Mouse (Mus musculus): Measurements from ENCODE around the gene Fam50a.
A peak's percentile ranks its signal among the peaks of the same experiment; 100 is the strongest.

Gene Fam50a

GRCm38 (mm10) chrX:74312540-74313464 is at the start of gene Fam50a:
TSS of gene Fam50a (plus strand) at chrX:74313033.
- DNase-seq (ENCODE audit: low read depth) = peak; percentile 91

DNA sequence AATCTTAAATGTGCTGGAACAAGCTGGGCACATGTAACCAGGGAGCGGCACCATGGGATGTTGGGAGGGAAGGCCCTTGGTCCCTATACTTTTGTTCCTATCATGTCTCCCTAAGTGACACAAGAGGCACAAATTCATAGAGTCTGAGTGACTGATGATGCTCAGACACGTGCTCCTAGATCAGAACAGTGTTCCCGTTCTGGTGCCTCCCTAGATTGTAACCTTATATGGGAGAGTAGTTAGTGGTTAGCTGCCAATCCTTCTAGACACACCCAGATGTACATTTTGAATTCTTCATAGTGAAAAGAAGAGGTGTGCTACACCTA is 43.1 kb upstream of the Fam50a start:
- no peak for DNase-seq (ENCODE audit: low read depth)

DNA sequence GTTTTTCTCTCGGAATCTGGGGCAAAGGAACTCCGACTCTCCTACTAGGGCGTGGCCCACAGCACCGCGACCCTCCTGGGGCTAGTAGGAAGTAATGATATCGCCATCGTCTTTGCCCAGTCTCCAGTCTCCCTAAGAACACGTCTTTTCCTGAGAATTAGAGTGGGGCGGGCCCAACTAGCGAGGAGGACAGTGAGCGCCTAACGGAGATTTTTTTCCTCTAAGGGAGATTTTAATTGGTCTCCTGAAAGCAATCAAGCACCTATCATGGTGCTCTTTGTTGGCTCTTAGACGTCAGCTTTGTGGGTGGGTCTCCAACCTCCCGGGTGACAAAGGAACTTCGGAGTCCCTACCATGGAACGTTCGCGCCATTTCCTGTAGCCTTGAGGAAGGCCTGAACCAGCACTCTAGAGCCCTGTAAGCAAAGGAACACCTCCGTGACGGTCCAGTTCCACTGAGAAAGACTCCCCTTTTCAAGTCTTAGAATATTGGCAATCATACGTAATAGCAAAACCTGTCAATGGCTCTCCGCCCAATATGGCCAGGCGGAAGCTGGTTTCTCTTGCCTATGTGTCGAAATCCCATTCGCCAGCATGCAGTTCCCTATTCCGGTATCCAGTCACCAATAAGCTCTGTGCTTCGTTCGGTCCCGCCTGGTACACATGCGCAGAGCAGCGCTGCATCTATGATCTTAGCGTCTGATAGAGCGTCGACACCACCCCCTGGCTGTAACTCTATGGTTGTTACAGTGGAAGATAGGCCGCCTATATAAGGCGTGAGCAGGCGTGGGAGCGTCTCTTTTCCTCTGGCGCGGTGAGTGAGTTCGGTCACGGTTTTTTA is 42.6 kb upstream of the Fam50a start, which contains the start of gene Rpl10:
TSS of gene Rpl10 (plus strand) at position 751 of the 840 bp plus-strand sequence.
- DNase-seq (ENCODE audit: low read depth) = peak; percentile 96

DNA sequence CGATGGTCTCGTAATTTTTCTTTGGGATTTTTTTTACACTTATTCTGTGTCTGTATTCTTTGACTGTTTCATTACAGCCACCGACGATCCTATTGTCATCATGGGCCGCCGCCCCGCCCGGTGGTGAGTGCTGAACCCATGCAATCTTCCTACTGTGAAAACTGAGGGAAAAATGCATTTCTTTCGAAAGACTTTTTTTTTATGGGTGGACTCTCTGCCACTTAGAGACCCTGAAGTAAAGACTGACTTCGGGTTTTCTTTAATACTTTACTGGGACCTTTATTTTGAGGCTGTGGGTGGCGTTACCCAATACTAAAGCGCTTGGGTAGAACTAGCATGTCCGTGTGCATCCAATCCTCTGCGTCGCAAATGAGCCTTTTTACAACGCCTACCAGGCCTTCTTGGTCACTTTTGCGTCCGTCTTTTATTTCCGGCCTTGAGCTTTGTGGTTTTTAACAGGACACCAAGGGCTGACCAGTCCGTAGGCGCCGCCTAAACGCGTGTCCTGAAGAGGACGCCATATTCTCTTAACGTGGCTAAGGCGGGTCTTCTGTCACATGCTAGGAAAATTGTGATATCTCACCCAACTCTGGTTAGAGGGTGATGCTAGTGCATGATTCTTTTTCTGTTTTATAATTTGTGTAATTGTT is 41.8 kb upstream of the Fam50a start:
- peak; percentile 58 for DNase-seq (ENCODE audit: low read depth)

DNA sequence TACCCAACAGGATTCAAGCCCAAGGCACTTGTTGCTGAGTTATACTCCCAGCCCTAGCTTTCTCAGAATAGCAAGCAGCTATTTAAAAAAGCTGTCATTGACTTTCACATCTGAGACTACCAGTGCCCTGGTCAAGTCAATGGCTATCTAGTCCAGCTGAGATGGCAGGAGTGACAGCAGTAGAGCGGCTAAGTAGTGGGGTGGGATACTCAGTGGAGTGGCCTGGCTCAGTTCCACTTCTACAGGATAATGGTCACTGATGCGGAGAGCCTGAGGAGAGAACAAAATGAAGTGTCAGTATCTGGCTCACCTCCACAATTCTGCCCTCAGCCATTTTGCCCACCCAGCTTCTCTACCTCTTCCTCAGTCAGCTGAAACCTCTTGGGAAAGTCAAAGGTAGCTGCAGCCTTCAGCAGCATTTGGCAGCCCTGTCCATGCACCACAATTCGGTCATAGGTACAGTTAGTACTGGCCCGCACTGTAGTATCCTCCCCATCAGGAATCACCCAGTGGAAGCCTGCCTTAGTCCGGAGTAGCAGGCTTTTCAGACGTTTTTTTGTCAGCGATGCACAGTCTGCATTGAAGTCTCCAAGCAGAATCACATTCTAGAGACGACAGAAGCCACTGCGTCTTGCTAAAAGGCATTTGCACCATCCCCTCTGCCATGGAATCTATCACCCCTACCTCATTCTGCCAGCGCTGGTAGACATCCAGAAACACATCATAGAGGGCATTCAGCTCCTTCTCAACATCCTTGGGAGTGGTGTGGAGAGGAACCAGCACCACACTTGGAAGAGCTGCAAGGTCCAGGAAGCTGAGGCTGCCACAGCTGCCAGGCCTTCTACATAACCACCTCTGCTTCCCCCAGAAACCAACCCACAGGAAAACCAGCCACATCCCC is 39.2 kb upstream of the Fam50a start:
- no peak for DNase-seq (ENCODE audit: low read depth)

- DNase-seq (ENCODE audit: low read depth) = no peak
Measured at GRCm38 (mm10) chrX:74277916-74278315, 34.9 kb upstream of the Fam50a start.

GRCm38 (mm10) chrX:74281041-74281731 is 31.6 kb upstream of the Fam50a start:
- no peak for DNase-seq (ENCODE audit: low read depth)

DNA sequence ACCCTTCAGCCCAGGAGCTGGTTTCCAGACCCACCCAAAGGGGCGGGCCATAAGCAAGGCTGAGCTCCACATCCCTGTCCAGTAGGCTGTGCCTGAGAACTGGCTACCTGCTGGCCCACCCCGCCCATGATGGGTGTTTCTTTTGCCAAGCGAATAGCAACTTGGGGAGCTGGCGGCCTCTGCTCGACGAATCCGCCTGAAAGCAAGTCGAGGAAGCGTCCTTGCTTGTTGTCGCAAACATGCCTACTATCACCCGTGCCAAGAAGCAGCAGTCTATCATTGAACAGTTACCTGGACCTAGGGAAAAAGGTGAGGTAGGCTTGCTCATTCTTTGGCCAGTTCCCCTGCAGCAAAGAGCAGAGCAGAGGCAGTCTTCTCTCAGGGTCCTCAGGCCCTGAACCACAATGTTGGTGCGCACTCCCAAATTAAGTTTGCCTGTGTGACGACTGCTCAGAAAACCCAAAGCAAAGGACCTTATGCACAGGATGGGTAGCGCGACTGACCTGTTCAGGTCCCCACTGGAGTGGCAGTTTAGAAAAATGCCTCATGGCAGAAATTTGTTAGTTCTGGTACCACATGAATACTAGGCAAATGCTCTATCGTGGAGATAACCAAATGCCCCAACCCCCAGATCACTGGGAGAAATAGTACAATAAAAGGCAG is 31.0 kb upstream of the Fam50a start, which contains the start of the genes Taz and Dnase1l1:
TSS of gene Taz (plus strand) at position 181 of the 663 bp plus-strand sequence.
TSS of gene Dnase1l1 (minus strand) at position 606 of the 663 bp plus-strand sequence.
- DNase-seq (ENCODE audit: low read depth) = peak; percentile 79

- peak; percentile 90 for DNase-seq (ENCODE audit: low read depth)
Measured at GRCm38 (mm10) chrX:74282395-74283091, 30.3 kb upstream of the Fam50a start.

- no peak for DNase-seq (ENCODE audit: low read depth)
Measured at GRCm38 (mm10) chrX:74283092-74283437, 29.8 kb upstream of the Fam50a start.

- DNase-seq (ENCODE audit: low read depth) = no peak
Measured at GRCm38 (mm10) chrX:74293431-74293830, 19.4 kb upstream of the Fam50a start.

- peak; percentile 94 for DNase-seq (ENCODE audit: low read depth)
Measured at GRCm38 (mm10) chrX:74296538-74297448, 16.0 kb upstream of the Fam50a start, which contains the start of gene Atp6ap1. TSS of gene Atp6ap1 (plus strand) at chrX:74297097.

DNA sequence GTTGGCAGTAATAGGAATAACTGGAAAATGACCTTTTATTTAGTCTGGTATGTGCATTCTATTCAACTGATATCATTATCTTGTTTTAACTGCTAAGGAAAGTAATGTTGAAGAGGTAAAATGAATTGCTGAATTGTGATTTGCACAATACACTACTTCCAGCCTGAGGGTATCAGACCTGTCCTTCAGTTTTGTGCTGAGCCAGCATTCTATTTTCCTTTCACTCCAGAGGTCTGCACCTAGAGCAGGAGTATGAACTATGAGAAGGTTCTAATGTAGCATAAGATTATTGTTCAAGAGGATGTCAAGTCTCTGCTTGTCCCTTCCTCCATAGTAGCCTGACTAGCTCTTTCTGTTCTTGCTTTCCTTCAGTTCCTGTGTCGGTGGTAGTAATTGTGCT is 14.5 kb upstream of the Fam50a start:
- no peak for DNase-seq (ENCODE audit: low read depth)

- no peak for DNase-seq (ENCODE audit: low read depth)
Measured at GRCm38 (mm10) chrX:74299721-74300120, 13.1 kb upstream of the Fam50a start.

DNA sequence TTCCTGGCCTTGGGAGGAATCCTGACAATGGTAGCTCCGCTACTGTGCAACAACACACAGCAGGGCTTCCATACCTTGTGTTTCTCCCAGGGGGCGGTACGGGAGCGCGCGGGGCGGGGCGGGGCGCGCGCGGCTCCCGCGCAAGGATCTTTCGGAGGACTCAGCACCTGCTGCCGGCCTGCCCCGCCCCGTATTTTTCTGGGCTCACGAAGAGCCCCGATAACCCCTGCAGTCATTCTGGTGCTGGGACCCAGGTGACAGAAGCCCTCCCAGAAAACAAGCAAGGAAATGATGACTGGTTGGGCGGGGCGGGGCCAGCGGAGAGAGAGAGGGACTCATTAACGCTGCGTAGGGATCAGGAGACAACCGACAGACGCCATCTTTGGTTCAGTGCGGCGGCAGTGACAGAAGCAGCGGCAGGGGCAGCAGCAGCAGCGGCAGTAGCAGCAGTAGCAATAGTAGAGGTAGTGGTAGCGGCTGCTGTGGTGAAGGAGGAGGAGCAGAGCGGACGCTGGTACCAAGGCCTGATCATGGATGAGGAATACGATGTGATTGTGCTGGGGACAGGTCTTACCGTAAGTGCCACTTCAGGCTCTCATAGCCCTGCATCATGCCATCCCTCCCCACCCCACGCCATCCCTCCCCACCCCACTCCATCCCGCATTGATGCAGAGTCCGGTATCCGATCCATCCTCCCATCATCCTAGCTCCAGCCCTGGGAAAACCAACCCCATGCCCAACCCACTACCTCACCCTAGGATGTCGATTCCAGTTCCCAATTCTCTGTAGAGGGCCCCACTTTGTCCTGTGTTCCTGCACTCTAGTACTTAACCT is 7.7 kb upstream of the Fam50a start, which contains the start of gene Gdi1:
TSS of gene Gdi1 (plus strand) at position 132 of the 834 bp plus-strand sequence.
- DNase-seq (ENCODE audit: low read depth) = peak; percentile 90

- peak; percentile 72 for DNase-seq (ENCODE audit: low read depth)
Measured at GRCm38 (mm10) chrX:74328725-74329161, 15.9 kb downstream of the Fam50a start, which contains the start of gene Plxna3. TSS of gene Plxna3 (plus strand) at chrX:74329066.

GRCm38 (mm10) chrX:74329215-74329671 is 16.4 kb downstream of the Fam50a start:
- DNase-seq (ENCODE audit: low read depth) = no peak
